Mouse (Mus musculus) CD4-positive, CD25-positive, alpha-beta regulatory T cell, adult 4 months (primary cell): Measurements from ENCODE around the gene Caskin1. TPM values are rescaled to one million over a fixed set of nuclear protein-coding genes. Genes with fewer than 3 reads are reported as not detected.
"Not testable (repeated sequence)": the region's sequence is repeated elsewhere in the genome, so short reads cannot be mapped to it uniquely, and the experiment has no call there.

Experiments
- ATAC-seq: one replicate; pipeline ENCODE4 v1.8.0; 2017
- polyA plus RNA-seq, 2 experiments: library from polyadenylated mRNA; unstranded; fragments of 100-300 nt; shearing (Covaris generic); gene quantifications; one replicate each; pipeline ENCODE4 v1.2.1; 2017

Gene Caskin1
- polyA plus RNA-seq: under 1 TPM; 0.16 TPM

GRCm38 (mm10) chr17:24488186-24488661 is at the start of gene Caskin1:
Gene Caskin1 (plus strand): TSS chr17:24488601.
- no peak for ATAC-seq

GRCm38 (mm10) chr17:24440377-24440776 is 48.0 kb upstream of the Caskin1 start:
- no peak for ATAC-seq

GRCm38 (mm10) chr17:24441148-24441547 is 47.3 kb upstream of the Caskin1 start:
- ATAC-seq: no peak

- no peak for ATAC-seq
These were observed 46.3 kb upstream of the Caskin1 start for GRCm38 (mm10) chr17:24442107-24442506.

- no peak for ATAC-seq
These were observed 45.7 kb upstream of the Caskin1 start, which contains the start of gene Dnase1l2 for GRCm38 (mm10) chr17:24442632-24443155. Gene Dnase1l2 (minus strand): TSS chr17:24443105.

- no peak for ATAC-seq
These were observed 45.0 kb upstream of the Caskin1 start for GRCm38 (mm10) chr17:24443409-24443808.

GRCm38 (mm10) chr17:24446590-24446989 is 41.8 kb upstream of the Caskin1 start:
- no peak for ATAC-seq

- ATAC-seq: no peak
These were observed 38.9 kb upstream of the Caskin1 start for GRCm38 (mm10) chr17:24449507-24449906.

GRCm38 (mm10) chr17:24451220-24451619 is 37.2 kb upstream of the Caskin1 start:
- ATAC-seq: no peak

- ATAC-seq: no peak
These were observed 35.0 kb upstream of the Caskin1 start for GRCm38 (mm10) chr17:24453372-24453771.

GRCm38 (mm10) chr17:24454218-24454755 is 34.1 kb upstream of the Caskin1 start:
- ATAC-seq: peak; percentile 66

GRCm38 (mm10) chr17:24454756-24455522 is 33.5 kb upstream of the Caskin1 start:
- ATAC-seq: peak; percentile 90

- not testable (repeated sequence) for ATAC-seq
These were observed 32.7 kb upstream of the Caskin1 start for GRCm38 (mm10) chr17:24455523-24456206.

- ATAC-seq: peak; percentile 53
These were observed 26.8 kb upstream of the Caskin1 start for GRCm38 (mm10) chr17:24461580-24461979.

- no peak for ATAC-seq
These were observed 25.5 kb upstream of the Caskin1 start for GRCm38 (mm10) chr17:24462932-24463331.

- no peak for ATAC-seq
These were observed 24.8 kb upstream of the Caskin1 start for GRCm38 (mm10) chr17:24463374-24464133.

GRCm38 (mm10) chr17:24468636-24469246 is 19.7 kb upstream of the Caskin1 start:
- ATAC-seq: no peak

- ATAC-seq: no peak
These were observed 19.0 kb upstream of the Caskin1 start for GRCm38 (mm10) chr17:24469336-24469909.

GRCm38 (mm10) chr17:24469910-24470602 is 18.3 kb upstream of the Caskin1 start, which contains the start of the genes E4f1 and Pgp:
Gene E4f1 (minus strand): TSS chr17:24470313.
Gene Pgp (plus strand): TSS chr17:24470392.
- ATAC-seq: peak; percentile 98

- ATAC-seq: peak; percentile 1
These were observed 17.5 kb upstream of the Caskin1 start for GRCm38 (mm10) chr17:24470701-24471527.
